Mouse (Mus musculus): ENCODE data around the gene Nploc4. TPM values are rescaled to one million over a fixed set of nuclear protein-coding genes. Genes with fewer than 3 reads are reported as not detected.
A peak's percentile ranks its signal among the peaks of the same experiment; 100 is the strongest.

The Nploc4 gene
- 22.8 and 23.5 TPM in 2 replicates for polyA plus RNA-seq (2015; fragmentation: Nextera tagmentation; extraction: Ambion mirVana)

- peak within 1 kb of the TSS; percentile 90 for H3K4me3 ChIP-seq (replicated peaks; ENCODE audit: low read length)
- under 1% methylated on average over 77 of the region's 77 CpGs for WGBS
- H3K27me3 ChIP-seq (ENCODE audit: control insufficient read depth, insufficient read depth, low read length): no peaks in the 10 kb centered on the region
- peak within 1 kb of the TSS; percentile 94 for H3K9ac ChIP-seq (ENCODE audit: low read length)
- H3K27ac ChIP-seq (ENCODE audit: low read length): peak within 1 kb of the TSS; percentile 60; the same call in 1 of the 2 replicates
- no peaks in the 10 kb centered on the region for H3K9me3 ChIP-seq (replicated peaks; ENCODE audit: control insufficient read depth, low read length)
- H3K36me3 ChIP-seq (ENCODE audit: control insufficient read depth, insufficient read depth, low read length): 0 out of 2 replicates have a peak, but pooled peaks cover 3% of the 10 kb centered on the region
- ATAC-seq (ENCODE audit: insufficient read depth, low FRiP score): peak; percentile 92
- H3K4me1 ChIP-seq (ENCODE audit: control insufficient read depth, insufficient read depth, low read length): peaks cover 10% of the 10 kb centered on the region
- peak within 1 kb of the TSS; percentile 94 for H3K4me2 ChIP-seq (ENCODE audit: low read depth, low read length)
These were observed at the start of gene Nploc4 for GRCm38 (mm10) chr11:120437152-120437856. Gene Nploc4, minus strand, starts transcription at chr11:120437708.

DNA sequence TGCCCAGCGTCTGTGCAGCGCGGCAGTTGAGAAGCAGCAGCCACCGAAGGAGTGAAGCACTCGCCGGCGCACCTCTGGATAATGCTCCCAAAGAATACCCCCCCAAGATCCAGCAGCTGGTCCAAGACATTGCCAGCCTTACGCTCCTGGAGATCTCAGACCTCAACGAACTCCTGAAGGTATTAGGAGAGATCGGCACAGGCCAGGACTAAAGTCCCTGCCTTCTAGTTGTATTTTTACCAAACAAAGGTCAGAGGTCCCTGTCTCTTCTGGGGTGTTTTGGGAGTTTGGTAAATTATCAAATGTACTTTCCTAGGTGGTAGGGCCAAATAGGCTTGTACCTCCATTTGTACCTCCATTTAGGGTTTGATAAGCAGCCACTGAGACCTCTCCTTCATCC lies 47.7 kb upstream of the Nploc4 start:
- peaks cover 21% of the 10 kb centered on the region for H3K4me1 ChIP-seq (ENCODE audit: control insufficient read depth, insufficient read depth, low read length)
- no peak for ATAC-seq (ENCODE audit: insufficient read depth, low FRiP score)
- H3K9me3 ChIP-seq (replicated peaks; ENCODE audit: control insufficient read depth, low read length): no peaks in the 10 kb centered on the region
- no peaks in the 10 kb centered on the region for H3K27me3 ChIP-seq (ENCODE audit: control insufficient read depth, insufficient read depth, low read length)
- H3K9ac ChIP-seq (ENCODE audit: low read length): peak overlapping the region; percentile 93
- H3K4me3 ChIP-seq (replicated peaks; ENCODE audit: low read length): peak overlapping the region; percentile 82
- no peak overlapping the region; the same call in 1 of the 2 replicates for H3K27ac ChIP-seq (ENCODE audit: low read length)
- peaks cover 20% of the 10 kb centered on the region; the same call in 1 of the 2 replicates for H3K36me3 ChIP-seq (ENCODE audit: control insufficient read depth, insufficient read depth, low read length)
- 8% methylated on average over 10 of the region's 10 CpGs for WGBS
- peak overlapping the region; percentile 88 for H3K4me2 ChIP-seq (ENCODE audit: low read depth, low read length)

DNA sequence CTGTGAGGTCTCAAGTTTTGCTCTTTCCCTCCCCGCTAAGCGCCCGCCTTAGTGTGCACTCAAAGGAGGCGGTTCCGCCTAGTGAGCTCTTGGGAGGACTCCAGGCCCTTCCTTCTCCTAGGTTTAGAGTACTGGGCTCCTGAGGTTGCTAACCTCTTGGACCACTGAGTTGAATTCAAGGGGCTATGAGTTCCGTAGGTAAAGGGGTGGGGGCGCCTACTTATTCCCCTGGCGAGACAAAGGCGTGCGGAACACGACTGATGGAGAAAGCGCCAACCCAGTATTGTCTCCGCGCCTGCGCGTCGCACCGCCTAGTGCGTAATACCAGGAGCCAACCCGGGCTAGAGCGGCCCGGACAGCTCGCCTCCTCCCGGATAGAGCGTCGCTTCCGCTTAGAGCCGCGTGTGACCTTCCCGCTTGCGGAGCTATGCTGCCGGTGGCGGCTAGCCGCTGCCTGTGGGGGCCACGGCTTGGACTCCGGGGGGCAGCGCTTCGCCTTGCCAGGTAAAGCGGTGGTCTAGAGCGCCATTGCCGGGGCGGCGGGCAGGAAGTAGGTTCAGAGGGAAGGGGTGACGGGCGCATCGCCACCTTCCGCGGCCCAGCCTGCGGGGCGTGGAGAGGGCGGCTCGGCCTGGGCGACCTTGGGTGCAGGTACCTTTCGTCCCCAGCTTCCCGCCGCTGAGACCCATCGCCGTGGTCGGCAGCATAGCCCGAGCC lies 46.9 kb upstream of the Nploc4 start, which contains the start of gene Mrpl12:
TSS of gene Mrpl12 (plus strand) at position 349 of the 717 bp plus-strand sequence.
- WGBS: under 1% methylated on average over 60 of the region's 60 CpGs
- Histone ChIP-seq H3K4me3 (replicated peaks; ENCODE audit: low read length) (peak within 1 kb of the TSS; percentile 82), H3K4me2 (ENCODE audit: low read depth, low read length) (peak within 1 kb of the TSS; percentile 88), H3K4me1 (ENCODE audit: control insufficient read depth, insufficient read depth, low read length) (peaks cover 16% of the 10 kb centered on the region), H3K36me3 (ENCODE audit: control insufficient read depth, insufficient read depth, low read length) (peaks cover 26% of the 10 kb centered on the region), H3K9ac (ENCODE audit: low read length) (peak within 1 kb of the TSS; percentile 93), H3K27me3 (ENCODE audit: control insufficient read depth, insufficient read depth, low read length) (no peaks in the 10 kb centered on the region), H3K9me3 (replicated peaks; ENCODE audit: control insufficient read depth, low read length) (no peaks in the 10 kb centered on the region), H3K27ac (ENCODE audit: low read length) (peak within 1 kb of the TSS; percentile 77)
- peak; percentile 95 for ATAC-seq (ENCODE audit: insufficient read depth, low FRiP score)

GRCm38 (mm10) chr11:120483448-120483934 lies 46.0 kb upstream of the Nploc4 start:
- H3K4me1 ChIP-seq (ENCODE audit: control insufficient read depth, insufficient read depth, low read length): peaks cover 15% of the 10 kb centered on the region; the same call in 1 of the 2 replicates
- 82% methylated on average over 7 of the region's 7 CpGs for WGBS
- peak overlapping the region; percentile 77; the same call in 1 of the 2 replicates for H3K27ac ChIP-seq (ENCODE audit: low read length)
- H3K4me3 ChIP-seq (replicated peaks; ENCODE audit: low read length): peak overlapping the region; percentile 82
- no peaks in the 10 kb centered on the region for H3K27me3 ChIP-seq (ENCODE audit: control insufficient read depth, insufficient read depth, low read length)
- H3K9me3 ChIP-seq (replicated peaks; ENCODE audit: control insufficient read depth, low read length): no peaks in the 10 kb centered on the region
- H3K9ac ChIP-seq (ENCODE audit: low read length): peak overlapping the region; percentile 93
- peak overlapping the region; percentile 57 for H3K4me2 ChIP-seq (ENCODE audit: low read depth, low read length)
- ATAC-seq (ENCODE audit: insufficient read depth, low FRiP score): no peak
- peaks cover 33% of the 10 kb centered on the region for H3K36me3 ChIP-seq (ENCODE audit: control insufficient read depth, insufficient read depth, low read length)

- Histone ChIP-seq H3K4me1 (ENCODE audit: control insufficient read depth, insufficient read depth, low read length) (peaks cover 8% of the 10 kb centered on the region), H3K4me2 (ENCODE audit: low read depth, low read length) (no peak overlapping the region), H3K27me3 (ENCODE audit: control insufficient read depth, insufficient read depth, low read length) (no peaks in the 10 kb centered on the region), H3K27ac (ENCODE audit: low read length) (no peak overlapping the region), H3K36me3 (ENCODE audit: control insufficient read depth, insufficient read depth, low read length) (peaks cover 17% of the 10 kb centered on the region), H3K4me3 (replicated peaks; ENCODE audit: low read length) (no peak overlapping the region), H3K9me3 (replicated peaks; ENCODE audit: control insufficient read depth, low read length) (no peaks in the 10 kb centered on the region), H3K9ac (ENCODE audit: low read length) (no peak overlapping the region)
- 93% methylated on average over 6 of the region's 6 CpGs for WGBS
- no peak for ATAC-seq (ENCODE audit: insufficient read depth, low FRiP score)
These were observed 34.5 kb upstream of the Nploc4 start for GRCm38 (mm10) chr11:120472052-120472451.

- no peak; the same call in 1 of the 2 replicates for ATAC-seq (ENCODE audit: insufficient read depth, low FRiP score)
- Histone ChIP-seq H3K9ac (ENCODE audit: low read length) (peak overlapping the region; percentile 90), H3K27me3 (ENCODE audit: control insufficient read depth, insufficient read depth, low read length) (no peaks in the 10 kb centered on the region), H3K27ac (ENCODE audit: low read length) (no peak overlapping the region), H3K36me3 (ENCODE audit: control insufficient read depth, insufficient read depth, low read length) (peaks cover 7% of the 10 kb centered on the region; the same call in 1 of the 2 replicates), H3K4me1 (ENCODE audit: control insufficient read depth, insufficient read depth, low read length) (peaks cover 13% of the 10 kb centered on the region), H3K4me2 (ENCODE audit: low read depth, low read length) (peak overlapping the region; percentile 90), H3K4me3 (replicated peaks; ENCODE audit: low read length) (peak overlapping the region; percentile 96), H3K9me3 (replicated peaks; ENCODE audit: control insufficient read depth, low read length) (no peaks in the 10 kb centered on the region)
- WGBS: 2% methylated on average over 33 of the region's 33 CpGs
These were observed 30.2 kb upstream of the Nploc4 start for GRCm38 (mm10) chr11:120467736-120468092.

- Histone ChIP-seq H3K27me3 (ENCODE audit: control insufficient read depth, insufficient read depth, low read length) (no peaks in the 10 kb centered on the region), H3K4me1 (ENCODE audit: control insufficient read depth, insufficient read depth, low read length) (peaks cover 13% of the 10 kb centered on the region), H3K4me2 (ENCODE audit: low read depth, low read length) (peak within 1 kb of the TSS; percentile 96), H3K36me3 (ENCODE audit: control insufficient read depth, insufficient read depth, low read length) (peaks cover 9% of the 10 kb centered on the region), H3K9me3 (replicated peaks; ENCODE audit: control insufficient read depth, low read length) (no peaks in the 10 kb centered on the region), H3K4me3 (replicated peaks; ENCODE audit: low read length) (peak within 1 kb of the TSS; percentile 96), H3K27ac (ENCODE audit: low read length) (peak within 1 kb of the TSS; percentile 47; the same call in 1 of the 2 replicates), H3K9ac (ENCODE audit: low read length) (peak within 1 kb of the TSS; percentile 91)
- WGBS: under 1% methylated on average over 53 of the region's 54 CpGs
- ATAC-seq (ENCODE audit: insufficient read depth, low FRiP score): peak; percentile 100
These were observed 29.7 kb upstream of the Nploc4 start, which contains the start of gene Arl16 for GRCm38 (mm10) chr11:120467051-120467735. Gene Arl16, minus strand, starts transcription at chr11:120467607.

DNA sequence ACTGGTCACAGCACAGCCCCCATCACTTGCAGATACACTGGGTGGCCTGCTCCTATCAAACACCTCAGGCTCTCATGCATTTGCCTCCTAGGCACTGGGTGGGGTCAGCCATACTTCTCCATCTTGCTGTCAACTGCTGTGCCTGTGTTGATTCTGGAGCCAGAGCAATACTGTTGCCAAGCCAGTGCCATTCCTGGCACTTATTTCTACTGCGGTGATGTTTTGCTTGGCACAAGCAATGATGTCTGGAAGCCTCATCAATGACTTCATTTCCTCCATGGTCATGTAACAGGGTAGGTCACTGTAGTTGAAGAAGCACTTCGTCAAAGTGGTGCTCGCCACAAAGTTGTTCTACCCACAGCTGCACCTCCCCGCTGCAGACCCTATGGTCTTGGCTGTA lies 28.0 kb upstream of the Nploc4 start:
- Histone ChIP-seq H3K9me3 (replicated peaks; ENCODE audit: control insufficient read depth, low read length) (no peaks in the 10 kb centered on the region), H3K4me2 (ENCODE audit: low read depth, low read length) (no peak overlapping the region), H3K4me3 (replicated peaks; ENCODE audit: low read length) (no peak overlapping the region), H3K36me3 (ENCODE audit: control insufficient read depth, insufficient read depth, low read length) (peaks cover 4% of the 10 kb centered on the region; the same call in 1 of the 2 replicates), H3K4me1 (ENCODE audit: control insufficient read depth, insufficient read depth, low read length) (peaks cover 13% of the 10 kb centered on the region), H3K27me3 (ENCODE audit: control insufficient read depth, insufficient read depth, low read length) (no peaks in the 10 kb centered on the region), H3K27ac (ENCODE audit: low read length) (no peak overlapping the region), H3K9ac (ENCODE audit: low read length) (no peak overlapping the region)
- ATAC-seq (ENCODE audit: insufficient read depth, low FRiP score): no peak
- 93% methylated on average over 4 of the region's 4 CpGs for WGBS

Data from stomach, embryonic 16.5 days (tissue).